Mouse (Mus musculus) spleen, embryonic (tissue): ENCODE measurements around the gene Nectin4.

ENCODE experiments used
- CTCF ChIA-PET: fragments of 350-600 bp; sonication (Branson Sonifier 250); formaldehyde crosslinking; loops from one replicate; lab custom pipeline; 2022; lab: Charles Lee

Gene Nectin4

DNA sequence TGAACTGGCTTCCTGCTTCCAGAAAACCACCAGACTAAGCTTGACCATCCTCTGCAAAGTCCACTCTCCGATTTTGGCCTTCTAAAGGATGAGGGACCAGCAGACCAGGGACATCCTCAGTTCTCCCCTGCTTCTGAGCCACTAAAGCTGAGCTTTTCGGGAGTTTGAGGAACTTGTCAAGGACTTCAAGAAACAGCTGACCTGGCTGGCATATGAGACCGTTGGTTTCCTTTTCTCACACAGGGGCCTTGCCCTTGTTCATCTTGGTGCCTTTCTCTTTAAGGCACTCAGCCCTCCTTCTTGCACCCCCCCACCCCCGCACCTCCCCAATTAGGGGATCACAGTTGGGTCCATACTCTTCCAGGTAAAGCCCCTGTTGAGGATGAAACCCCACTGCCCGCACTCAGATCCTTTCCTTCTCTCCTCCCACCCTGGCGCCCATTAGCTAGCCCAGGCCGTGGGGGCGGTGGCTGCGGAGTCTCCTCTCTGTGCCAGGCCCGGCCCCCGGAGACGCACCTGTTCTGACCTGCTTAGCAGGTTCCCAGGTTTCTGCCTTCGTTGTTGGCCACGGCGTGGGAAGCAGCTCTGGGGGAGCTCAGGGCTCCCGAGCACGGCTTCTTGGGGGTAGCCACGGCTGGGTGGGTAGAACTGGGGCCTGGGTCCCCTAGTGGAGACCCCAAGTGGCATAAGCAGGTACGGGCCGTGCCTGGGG, at the start of gene Nectin4:
Nectin4 (plus strand) TSS at position 255 of the 712 bp plus-strand sequence.
- CTCF ChIA-PET: no interaction called here

DNA sequence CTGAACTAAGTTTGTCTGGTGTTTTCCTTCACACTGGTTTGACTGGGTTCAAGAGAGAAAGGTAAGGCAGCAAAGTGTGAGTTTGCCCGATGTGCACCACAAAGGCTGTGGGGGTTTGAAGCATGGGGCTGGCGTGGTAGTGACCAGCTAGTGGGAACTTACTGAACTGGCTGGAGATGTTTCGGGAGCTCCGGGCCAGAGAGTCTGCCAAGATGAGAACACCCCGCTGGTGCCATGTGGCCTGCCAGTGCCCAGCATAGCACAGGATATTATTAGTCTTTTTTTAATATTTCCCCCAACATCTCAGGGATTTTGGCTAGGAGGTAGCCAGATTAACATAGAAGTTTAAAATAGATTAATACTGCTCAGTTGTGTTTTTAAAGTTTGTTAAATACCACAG, 49.7 kb upstream of the Nectin4 start:
- CTCF ChIA-PET: interaction anchor here (1.1 kb wide), 1 partner anchor 25 kb away, joined by 3 read pairs; the partner anchor contains the start of genes Nit1 and Pfdn2

DNA sequence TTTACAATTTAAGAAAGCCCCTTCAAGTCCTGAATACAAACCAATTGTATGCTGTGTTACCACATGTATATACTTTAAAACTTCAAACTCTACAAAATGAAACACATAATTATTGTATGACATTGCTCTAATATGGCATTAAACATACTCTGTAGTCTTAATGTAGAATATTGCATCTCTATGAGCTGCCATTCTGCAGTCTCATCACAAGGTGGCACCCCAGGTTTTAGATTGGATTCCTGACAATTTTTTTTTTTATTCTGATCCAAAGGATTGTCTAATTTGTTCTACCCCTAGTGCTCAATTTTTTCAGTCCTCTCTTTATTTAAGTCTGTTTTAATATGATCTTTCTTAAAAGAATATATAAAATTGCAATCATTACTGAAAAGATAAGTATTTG, 48.5 kb upstream of the Nectin4 start:
- CTCF ChIA-PET: interaction anchor here (0.6 kb wide), 1 partner anchor 19 kb away, joined by 4 read pairs; no protein-coding TSS in a partner anchor

DNA sequence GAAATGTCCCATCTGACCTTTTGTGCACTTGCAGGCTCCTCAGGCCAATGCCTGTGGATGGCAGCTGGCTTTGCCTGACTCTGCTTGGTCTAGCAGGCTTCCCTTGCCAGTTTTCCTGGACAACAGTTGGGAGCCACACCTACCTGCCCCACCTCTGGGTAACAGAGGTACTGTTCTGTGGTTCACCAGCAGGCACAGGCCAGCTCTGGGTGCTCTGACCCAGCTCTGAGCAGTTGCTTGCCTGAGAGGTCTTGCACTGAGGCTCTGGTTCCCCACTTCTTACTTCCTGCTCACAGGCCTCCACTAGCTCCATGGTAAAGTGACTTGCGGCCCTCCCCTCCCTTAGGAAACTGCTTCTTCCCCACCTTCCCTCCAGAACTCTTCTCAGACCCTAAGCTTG, 47.9 kb upstream of the Nectin4 start:
- CTCF ChIA-PET: no interaction called here

DNA sequence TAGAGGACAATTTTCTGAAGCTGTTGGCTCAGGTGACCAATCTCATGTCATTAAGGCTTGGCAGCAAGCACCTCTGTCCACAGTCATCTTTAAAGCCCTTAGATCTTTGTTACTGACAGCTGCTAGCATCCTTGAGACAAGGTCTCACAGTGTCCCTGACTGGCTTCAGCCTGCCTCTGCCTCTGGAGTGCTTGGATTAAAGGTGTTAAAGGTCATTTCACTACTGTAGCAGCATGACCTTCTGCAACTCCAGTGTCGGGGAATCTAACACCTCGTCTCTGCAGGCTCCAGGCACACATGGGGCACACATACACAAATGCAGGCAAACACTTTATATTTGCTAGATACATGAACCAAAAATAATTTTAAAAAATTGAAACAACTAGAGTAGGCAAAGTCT, 44.3 kb upstream of the Nectin4 start:
- CTCF ChIA-PET: no interaction called here

DNA sequence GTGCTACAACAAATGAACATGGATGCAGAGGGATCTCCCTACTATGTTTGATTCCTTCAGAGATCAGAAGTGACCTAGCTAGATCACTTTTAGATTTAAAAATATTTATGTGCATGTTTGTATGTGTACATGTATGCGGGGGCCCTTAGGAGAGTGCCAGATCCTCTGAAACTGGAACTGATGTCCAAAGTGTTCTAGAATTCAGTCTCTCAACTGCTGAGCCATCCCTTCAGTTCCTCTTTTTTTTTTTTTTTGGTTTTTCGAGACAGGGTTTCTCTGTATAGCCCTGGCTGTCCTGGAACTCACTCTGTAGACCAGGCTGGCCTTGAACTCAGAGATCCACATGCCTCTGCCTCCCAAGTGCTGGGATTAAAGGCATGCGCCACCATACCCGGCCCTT, 43.3 kb upstream of the Nectin4 start:
- CTCF ChIA-PET: interaction anchor here (0.7 kb wide), 1 partner anchor 124 kb away, joined by 6 read pairs; no protein-coding TSS in a partner anchor

DNA sequence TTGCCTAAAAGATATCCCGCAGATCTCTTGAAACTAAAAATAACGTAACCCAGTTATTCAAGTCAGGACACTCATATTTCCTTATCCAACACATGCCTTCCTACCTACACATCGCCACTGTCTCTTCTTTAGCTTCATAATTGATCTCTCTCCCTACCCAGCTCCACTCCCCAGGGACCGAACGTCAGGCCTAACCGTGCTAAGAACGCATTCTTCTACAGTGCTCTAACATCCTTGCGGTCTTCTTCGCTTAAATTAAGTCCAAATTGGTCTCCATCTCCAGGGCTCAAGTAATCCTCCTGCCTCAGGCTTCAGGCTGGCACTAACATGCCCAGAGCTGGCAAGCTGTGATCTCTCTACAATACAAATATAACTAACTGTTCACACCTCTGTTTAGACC, 41.7 kb upstream of the Nectin4 start:
- CTCF ChIA-PET: interaction anchor here (0.6 kb wide), 1 partner anchor 33 kb away, joined by 3 read pairs; no protein-coding TSS in a partner anchor

DNA sequence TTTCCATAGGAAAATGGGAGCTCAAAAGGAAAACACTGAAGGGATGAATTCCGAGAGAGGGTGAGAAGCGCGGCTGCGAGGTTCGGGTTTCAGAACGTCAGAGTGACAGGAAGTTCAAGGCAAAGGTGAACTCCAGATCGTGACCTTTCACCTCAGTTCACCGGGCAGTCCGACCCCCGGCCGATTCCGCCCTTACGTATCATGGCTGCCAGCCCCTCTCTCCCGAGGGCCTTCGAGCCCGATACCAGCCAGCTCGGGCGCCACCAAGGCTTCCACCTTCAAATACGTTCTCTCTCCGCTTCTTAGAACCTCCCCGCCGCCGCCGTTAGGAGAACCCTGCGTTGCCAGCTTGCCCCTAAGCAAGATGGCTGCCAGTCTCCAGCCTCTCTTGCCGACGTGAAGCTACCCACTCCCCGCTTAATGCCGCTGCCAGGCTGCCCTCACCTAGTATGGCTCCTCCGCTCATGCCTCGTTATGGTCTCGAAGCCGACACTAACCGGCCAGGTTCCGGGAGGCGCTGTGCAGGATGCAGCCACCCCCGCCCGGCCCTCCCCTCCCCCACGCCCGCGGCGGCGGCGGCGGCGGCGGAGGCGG, 41.0 kb upstream of the Nectin4 start, which contains the start of gene Dedd:
Dedd (plus strand) TSS at position 307 of the 594 bp plus-strand sequence.
- CTCF ChIA-PET: interaction anchor here (0.6 kb wide), 1 partner anchor 34 kb away, joined by 3 read pairs; no protein-coding TSS in a partner anchor

DNA sequence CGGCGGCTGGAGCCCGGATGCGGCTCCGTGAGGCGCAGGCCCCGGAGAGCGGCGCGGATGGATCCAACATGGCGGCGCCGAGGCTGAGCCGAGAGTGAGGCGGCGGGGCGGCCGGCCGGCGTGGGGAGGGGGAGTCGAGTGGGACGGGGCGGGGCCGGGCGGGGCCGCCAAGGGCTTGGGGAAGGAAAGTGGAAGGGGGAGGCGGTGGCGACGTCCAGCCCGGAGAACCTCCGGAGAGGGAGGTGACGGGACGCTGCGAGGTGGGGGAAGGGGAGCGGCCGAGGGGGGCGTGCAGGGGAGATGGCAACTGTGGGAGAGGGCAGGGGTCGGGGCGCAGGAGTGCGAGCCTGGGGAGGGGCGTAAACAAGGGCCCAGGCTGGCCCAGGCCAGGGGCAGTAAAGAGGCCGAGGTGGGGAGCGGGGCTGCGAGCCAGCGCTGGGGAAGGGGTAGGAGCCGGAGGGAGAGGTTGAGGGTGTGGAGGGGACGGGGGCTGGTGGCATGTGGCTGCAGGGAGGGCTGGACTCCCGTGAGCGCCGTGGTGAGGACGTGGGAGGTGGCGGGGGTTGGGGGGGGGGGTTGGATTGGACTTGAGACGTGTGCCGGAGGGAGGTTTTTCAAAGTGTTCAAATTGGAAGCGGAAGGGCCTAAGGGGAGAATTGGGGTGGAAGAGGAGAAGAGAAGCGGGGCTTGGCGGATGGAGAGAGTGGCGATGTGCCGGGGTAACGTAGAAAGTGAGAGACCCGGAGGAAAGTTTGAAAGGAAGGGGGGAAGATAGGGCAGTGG, 40.3 kb upstream of the Nectin4 start:
- CTCF ChIA-PET: interaction anchor here (1.5 kb wide), 1 partner anchor 15 kb away, joined by 4 read pairs; the partner anchor contains the start of genes Nit1 and Pfdn2

DNA sequence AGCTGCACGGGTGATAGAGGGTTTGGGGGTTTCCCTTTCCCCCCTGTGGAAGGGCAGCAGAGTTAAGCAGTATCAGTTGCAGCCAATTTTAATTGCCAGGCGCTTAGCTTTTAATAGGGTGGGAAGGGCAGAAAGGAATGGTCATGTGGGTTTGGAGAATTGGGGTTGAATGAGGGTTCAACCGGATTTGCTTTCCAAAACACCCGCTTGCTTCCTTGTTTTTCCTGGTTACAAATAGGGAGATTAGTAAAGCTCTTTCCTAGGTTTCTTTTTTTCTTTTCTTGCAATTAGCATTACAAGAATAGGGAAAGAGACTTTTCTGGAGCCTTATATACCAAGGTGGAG, 39.7 kb upstream of the Nectin4 start:
- CTCF ChIA-PET: interaction anchor here (0.6 to 1.5 kb wide), 3 partner anchors 15 to 175 kb away, joined by 3 to 5 read pairs (median 4); partner anchors contain the start of genes Nit1 and Pfdn2

DNA sequence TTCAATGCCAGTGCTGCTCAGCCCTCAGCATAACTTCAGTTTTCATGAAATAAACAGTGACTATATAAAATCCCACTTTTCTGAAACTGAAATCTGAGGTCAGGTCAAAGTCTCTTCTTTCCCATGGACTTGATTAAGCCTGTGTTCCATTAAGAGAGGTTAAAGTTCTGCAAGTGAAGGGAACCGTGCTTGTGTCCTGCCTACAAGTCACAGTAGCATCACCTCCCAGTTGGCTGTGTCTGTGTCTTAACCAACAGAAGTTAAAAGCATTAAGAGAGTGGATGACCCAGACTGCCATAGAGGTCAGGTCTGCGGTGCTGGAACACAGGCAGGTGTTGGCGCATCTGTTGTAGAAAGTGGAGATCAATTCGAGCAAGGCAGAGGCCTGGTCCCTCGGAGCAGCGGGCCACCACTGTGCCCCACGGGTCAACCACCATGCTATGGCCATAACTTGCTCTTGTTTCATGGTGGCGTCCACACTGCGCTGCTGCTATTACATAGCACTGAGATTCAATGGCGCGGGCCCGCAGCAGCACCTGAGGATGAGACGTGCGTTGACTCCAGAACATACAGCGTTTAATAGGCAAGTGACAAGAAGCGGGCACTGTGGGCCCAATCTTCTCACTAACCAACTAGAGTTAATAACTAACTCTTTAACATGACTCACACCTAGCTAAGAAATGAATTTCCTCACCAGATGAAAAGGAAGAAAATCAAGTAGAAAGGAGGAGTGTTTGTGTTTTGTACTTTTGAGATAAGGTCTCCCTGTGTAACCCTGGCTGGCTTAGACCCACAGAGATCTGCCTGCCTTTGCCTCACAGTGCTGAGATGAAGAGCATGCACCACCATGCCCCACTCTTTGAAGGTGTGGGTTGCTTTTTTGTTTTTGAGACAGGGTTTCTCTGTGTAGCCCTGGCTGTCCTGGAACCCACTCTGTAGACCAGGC, 27.4 kb upstream of the Nectin4 start:
- CTCF ChIA-PET: no interaction called here

DNA sequence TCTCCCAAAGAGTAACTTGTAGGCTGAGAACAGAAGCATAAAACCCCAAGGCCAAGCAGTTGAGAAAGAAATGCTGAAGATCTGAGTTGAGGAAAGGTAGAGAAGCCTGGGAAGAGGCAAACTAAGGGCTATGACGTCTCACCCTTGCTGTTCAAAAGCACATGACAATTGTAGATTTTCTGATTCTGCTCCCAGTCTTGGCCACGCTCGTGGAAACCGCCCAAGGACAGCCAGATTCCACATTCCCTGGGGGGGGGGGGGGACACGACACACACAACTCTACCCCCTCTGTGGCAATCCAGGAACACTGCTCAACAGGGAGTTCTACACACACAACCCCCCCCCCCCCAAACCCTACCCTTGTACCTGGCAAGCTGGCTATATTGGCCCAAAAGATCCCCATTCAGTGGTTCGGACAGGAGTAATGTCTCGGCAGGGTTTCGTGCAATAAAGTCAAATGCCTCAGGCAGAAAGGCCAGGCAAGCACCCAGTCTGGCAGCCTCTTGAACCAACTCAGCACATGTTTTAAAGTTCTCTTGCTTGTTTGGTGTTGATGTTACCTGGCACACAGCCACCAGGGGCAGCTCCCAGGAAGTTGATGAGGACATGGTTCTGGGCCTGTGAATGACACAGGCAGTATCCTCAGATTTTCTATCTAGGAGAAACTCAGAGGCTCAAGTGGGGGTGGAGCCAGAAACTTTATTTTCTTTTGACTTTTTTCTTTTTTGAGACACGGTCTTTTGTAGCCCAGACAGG, 25.8 kb upstream of the Nectin4 start:
- CTCF ChIA-PET: interaction anchor here (1.3 kb wide), 1 partner anchor 14 kb away, joined by 4 read pairs; no protein-coding TSS in a partner anchor

DNA sequence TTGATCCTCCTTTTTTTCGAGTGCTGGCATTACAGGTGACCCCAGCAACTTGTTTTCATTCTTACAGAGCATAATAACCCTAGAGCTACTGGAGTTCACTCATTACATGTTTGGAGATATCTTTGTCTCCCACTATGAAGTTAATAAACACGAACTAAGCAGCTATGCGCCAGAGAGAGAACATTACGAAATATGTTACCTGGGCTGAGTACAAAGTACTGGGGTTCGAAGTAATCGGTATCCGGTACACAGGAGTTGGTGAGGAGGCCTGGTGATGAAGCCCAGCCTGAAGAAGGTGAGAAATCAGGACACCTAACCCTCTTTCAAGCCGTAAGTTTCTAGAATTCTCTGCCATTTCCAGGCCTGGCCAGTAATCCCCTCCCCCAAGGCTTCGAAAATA, 25.2 kb upstream of the Nectin4 start:
- CTCF ChIA-PET: interaction anchor here (1.3 kb wide), 1 partner anchor 14 kb away, joined by 4 read pairs; no protein-coding TSS in a partner anchor

DNA sequence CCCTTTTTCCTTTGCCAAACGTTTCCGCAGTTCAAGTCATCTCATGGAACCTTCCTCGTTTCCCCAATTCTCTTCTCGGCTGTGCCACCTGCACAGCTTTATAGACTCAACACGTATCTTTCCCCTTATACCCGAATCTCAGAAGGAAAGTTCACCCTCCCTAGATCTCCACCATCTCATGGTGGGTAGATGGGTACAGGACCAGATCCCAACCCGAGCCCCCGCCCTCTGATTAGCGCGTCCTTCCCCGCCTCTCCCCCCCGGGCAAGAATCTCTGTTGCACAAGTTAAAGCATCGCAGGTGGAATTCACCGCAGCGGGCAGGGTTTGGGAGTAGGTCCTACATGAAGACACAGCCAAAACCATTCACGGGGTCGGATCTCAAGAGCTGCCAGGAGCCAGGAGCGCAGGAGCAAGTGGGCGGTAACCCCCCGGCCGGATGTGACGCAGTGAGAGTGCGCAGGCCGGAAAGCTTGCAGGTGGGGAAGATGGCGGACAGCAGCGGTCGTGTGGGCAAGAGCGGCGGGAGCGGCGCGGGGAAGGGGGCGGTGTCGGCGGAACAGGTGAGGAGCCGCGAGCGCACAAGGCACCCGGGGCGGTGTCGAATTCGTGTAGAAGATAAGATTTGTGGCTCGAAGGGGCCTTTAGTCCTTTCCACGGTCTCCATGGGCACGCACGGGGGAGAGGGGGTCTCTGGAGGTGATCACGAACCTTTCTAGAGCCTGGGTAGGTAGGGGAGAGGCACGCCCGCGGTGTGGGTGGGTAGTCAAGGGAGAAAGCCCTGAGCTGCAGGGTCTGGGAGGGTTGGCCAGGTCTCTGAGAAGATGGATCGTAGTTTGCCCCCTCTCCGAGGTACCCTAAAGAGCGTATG, 24.4 kb upstream of the Nectin4 start, which contains the start of the genes Nit1 and Pfdn2:
Nit1 (minus strand) TSS at position 422 of the 870 bp plus-strand sequence.
Pfdn2 (plus strand) TSS at position 446 of the 870 bp plus-strand sequence.
- CTCF ChIA-PET: interaction anchor here (0.7 to 1.3 kb wide), 3 partner anchors 15 to 234 kb away, joined by 3 to 4 read pairs (median 4); no protein-coding TSS in a partner anchor

DNA sequence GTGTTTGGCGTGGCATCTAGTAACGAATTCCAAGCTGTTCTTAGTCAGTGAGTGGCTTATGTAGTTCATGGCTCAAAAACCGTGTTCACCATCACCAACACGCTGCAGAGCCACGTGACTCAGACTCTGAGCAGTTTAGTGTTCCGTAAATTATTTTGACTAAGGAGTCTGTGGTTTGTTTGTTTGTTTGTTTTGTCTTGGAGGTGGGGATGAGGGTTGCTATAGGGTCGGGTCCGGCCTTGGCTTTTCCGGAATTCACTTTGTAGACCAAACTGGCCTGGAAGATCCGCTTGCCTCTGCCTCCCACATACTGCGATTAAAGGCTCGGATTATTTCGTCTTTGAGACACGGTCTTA, 23.8 kb upstream of the Nectin4 start:
- CTCF ChIA-PET: interaction anchor here (0.7 kb wide), 1 partner anchor 235 kb away, joined by 4 read pairs; no protein-coding TSS in a partner anchor

DNA sequence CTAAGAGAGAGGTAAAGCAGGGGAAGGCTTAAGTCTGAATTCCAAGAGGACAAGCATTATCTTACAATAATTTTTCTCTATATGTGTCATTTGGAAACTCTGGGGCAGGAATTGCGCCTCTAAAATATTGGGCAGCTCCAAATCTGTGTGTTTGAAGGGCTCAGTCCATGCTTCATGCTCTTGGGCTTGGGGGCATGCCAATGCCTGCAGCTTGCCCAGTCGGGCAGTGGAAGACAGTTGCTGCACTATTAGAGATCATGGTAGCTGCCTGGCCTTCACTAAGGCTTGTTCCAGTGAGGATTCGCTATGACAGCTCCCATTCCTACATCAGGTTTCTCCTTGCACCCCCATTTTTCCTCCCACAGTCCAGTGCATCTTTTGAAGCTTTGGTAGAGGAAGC, 21.2 kb upstream of the Nectin4 start:
- CTCF ChIA-PET: no interaction called here

DNA sequence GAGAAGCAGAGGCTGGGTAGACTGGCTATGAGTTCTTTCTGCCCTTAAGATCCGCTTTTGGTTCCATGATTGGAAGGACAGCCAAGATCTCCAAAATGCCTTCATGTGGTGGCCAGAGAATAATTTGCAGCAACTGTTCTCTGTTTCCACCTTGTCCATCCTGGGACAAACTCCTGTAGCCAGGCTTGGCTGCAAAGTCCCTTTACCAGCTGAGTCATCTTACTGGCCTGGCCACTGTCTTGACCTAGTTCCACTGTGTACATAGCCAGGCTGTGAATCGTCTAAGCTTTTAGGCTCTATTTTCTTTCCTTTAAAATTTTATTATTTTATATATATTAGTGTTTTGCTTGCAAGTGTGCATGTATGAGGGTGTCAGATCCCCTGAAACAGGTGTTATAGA, 20.7 kb upstream of the Nectin4 start:
- CTCF ChIA-PET: no interaction called here

DNA sequence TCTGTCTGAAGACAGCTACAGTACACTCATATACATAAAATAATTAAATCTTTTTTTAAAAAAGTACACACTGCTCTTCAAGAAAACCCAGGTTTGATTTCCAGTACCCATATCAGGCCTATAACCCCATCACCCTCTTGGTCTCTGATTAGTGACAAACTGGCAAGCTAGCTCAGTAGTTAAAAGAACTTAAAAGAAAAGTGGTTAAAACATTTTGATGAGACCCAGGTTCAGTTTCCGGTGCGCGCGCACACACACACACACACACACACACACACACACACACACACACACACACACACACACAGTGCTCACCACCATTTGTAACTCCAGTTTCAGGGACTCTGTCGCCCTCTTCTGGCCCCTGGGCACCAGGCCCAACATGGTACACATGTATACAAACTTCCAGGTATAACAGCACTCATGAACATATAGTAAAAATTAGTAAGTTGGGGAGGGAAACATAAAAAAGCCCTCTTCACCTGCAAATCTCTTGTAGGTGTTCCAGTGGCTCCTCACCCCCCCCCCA, 14.0 kb upstream of the Nectin4 start:
- CTCF ChIA-PET: interaction anchor here (0.6 to 0.7 kb wide), 3 partner anchors 10 to 651 kb away, joined by 3 to 12 read pairs (median 11); no protein-coding TSS in a partner anchor
